Mouse (Mus musculus) adrenal gland, adult 10 weeks (tissue): ENCODE data around the gene Cdh13. TPM values are rescaled to one million over a fixed set of nuclear protein-coding genes. Genes with fewer than 3 reads are reported as not detected.

Experiments used
- polyA plus RNA-seq: library from polyadenylated mRNA; stranded (reverse); fragments of 350-450 nt; fragmentation: Illumina TruSeq; extraction: RNeasy Lipid Tissue Mini Kit (QIAGEN cat#74804); gene quantifications from one replicate; pipeline ENCODE4 v1.2.3, GENCODE M21; 2014; ENCODE audit warnings: low read depth, low replicate concordance

Cdh13 gene
- 3.2 TPM for polyA plus RNA-seq

DNA sequence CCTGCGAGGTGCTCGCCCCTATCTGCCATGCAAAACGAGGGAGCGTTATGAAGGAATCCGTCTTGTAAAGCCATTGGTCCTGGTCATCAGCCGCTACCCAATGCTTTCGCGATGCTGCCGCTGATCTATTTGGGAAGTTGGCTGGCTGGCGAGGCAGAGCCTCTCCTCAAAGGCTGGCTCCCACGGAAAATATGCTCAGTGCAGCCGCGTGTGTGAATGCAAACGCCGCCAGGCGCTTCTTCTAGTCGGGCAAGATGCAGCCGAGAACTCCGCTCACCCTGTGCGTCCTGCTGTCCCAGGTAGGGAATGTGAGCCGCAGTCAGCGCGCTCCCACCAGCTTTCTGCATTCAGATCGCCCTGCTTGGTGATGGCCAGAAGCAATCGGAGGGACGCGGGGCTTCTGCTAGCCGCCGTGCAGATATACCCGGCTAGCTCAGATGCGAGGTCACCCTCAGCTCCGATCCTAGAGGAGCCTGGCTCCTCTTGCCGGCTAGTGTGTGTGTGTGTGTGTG is at the start of gene Cdh13:
TSS of gene Cdh13 (plus strand) at position 134 of the 512 bp plus-strand sequence.

DNA sequence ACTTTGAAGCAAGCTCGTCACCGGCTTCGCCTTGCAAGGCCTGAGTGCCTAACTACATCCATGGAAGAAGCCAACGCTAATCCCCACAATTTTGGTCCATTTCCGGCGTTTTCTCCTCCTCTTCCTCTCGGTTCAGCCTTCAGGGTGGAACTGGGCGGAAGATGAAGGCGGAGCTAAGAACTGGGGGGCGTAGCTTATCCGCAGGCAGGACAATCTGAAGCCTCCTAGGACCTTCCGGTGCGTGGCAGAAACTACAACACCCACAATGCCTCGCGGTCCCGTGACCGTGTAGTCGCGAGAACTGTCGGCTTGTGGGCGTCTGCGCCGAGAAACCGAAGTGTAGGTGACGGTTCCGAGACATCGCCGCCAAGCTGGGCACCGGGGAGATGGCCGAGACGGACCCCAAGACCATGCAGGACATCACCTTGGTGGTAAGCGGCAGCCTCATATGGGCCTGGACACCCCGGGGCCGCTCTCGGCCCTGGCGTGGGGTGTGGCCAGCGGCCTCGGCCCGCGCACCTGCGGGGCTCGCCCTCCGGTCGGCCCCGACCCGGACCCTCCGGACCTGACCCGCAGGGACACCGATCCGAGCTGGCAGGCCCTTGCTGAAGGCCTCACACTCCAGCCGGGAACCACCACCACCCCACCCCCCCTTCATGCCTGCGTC is 1060.8 kb downstream of the Cdh13 start, which contains the start of gene Hsbp1:
TSS of gene Hsbp1 (plus strand) at position 299 of the 667 bp plus-strand sequence.

